In the genomic region with DNA sequence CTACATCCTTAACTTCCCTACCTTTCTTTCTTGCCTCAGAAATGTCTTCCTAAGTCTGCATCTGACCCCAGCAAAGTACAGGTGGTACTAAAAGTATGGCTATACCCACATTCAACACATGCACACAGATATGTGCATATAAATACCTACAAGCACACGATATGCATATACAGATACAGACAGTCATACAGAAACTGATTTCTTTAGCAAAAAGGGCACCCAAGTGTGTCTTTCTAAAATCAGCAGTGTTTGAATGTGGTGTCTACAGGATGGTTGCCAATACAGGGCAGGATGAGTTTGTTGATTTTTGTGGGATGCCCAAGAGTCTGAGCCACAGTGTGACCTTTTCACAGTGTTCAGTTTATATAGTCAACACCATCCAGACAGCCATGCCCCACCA, we compare ENCODE assay signal across 24 mouse cellular contexts.
"Had no signal": no experiment of that assay in that cellular context is flagged by ENCODE, and none has a peak within 500 bp of the region (broad histone marks: within the 10 kb centered on the region; RNA-seq: fewer than 3 reads in every experiment).

No protein-coding gene starts in this region.

- H3K27ac ChIP-seq: intestine, embryonic 15.5 days; kidney, embryonic 15.5 days; limb, embryonic 12.5 days; limb, embryonic 15.5 days; liver, embryonic 14.5 days; midbrain, embryonic 15.5 days; stomach, postnatal 0 days had no signal

- H3K4me3 ChIP-seq: intestine, embryonic 15.5 days; kidney, embryonic 15.5 days; limb, embryonic 12.5 days; limb, embryonic 15.5 days; midbrain, embryonic 15.5 days; myocyte had no signal

- ATAC-seq: intestine, embryonic 15.5 days; liver, postnatal 0 days; lung, postnatal 0 days; midbrain, embryonic 15.5 days had no signal

- H3K9ac ChIP-seq: intestine, embryonic 15.5 days; kidney, embryonic 15.5 days; limb, embryonic 12.5 days; limb, embryonic 15.5 days; liver, embryonic 14.5 days; lung, embryonic 14.5 days; midbrain, embryonic 15.5 days had no signal

- H3K4me1 ChIP-seq: intestine, embryonic 15.5 days; kidney, embryonic 15.5 days; limb, embryonic 12.5 days; limb, embryonic 15.5 days; midbrain, embryonic 15.5 days had no signal

- DNase-seq: kidney, adult 11 months; kidney, adult 8-10 months; kidney, postnatal 10 days; kidney, postnatal 4 days; left cerebral cortex, postnatal 4 days; liver, postnatal 0 days; lung, embryonic 14.5 days; right cerebral cortex, adult 18-20 months; right cerebral cortex, postnatal 14 days; right cerebral cortex, postnatal 4 days; spleen, adult 18-20 months; thymus, adult 2 months; thymus, postnatal 14 days had no signal

- H3K4me2 ChIP-seq: intestine, embryonic 15.5 days; kidney, embryonic 15.5 days; limb, embryonic 12.5 days; limb, embryonic 15.5 days; liver, embryonic 11.5 days; lung, embryonic 14.5 days; midbrain, embryonic 11.5 days; midbrain, embryonic 15.5 days had no signal

- H3K36me3 ChIP-seq: intestine, embryonic 15.5 days; kidney, embryonic 15.5 days; limb, embryonic 12.5 days; limb, embryonic 15.5 days; midbrain, embryonic 15.5 days had no signal

- H3K9me3 ChIP-seq: intestine, embryonic 15.5 days; kidney, embryonic 15.5 days; limb, embryonic 12.5 days; limb, embryonic 15.5 days; midbrain, embryonic 15.5 days had no signal

- H3K27me3 ChIP-seq: intestine, embryonic 15.5 days; kidney, embryonic 15.5 days; limb, embryonic 12.5 days; limb, embryonic 15.5 days; midbrain, embryonic 15.5 days had no signal
